Mouse (Mus musculus) testis, postnatal 14 days (tissue): ENCODE measurements around the gene Taf13.

Source experiments
- DNase-seq: peaks from one replicate; pipeline ENCODE4 v3.0.0; 2021; ENCODE audit warnings: low spot score

Taf13 gene

GRCm38 (mm10) chr3:108574018-108574417 lies 2.5 kb downstream of the Taf13 start:
- DNase-seq = no peak

DNA sequence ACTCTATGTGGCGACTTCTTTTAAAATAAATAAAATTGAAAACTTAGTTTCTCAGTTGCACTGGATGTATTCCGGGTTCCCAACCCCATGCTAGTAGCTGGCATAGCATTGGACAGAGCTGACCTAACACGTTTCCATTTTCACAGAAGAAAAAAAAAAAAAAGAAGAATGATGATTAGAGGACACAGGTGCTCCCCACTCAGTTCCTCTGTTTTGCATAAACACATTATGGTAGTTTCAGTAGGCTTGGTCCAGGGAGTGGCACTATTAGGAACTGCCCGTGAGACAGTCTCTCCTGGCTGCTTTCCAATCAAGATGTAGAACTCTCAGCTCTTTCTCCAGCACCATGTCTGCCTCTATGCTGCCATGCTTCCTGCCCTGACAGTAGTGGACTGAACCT lies 13.1 kb downstream of the Taf13 start:
- DNase-seq = no peak

GRCm38 (mm10) chr3:108588446-108588845 lies 16.9 kb downstream of the Taf13 start:
- DNase-seq = no peak

GRCm38 (mm10) chr3:108590786-108591529 lies 19.5 kb downstream of the Taf13 start, which contains the start of gene Wdr47:
TSS of gene Wdr47 (plus strand) at chr3:108591279.
- peak; percentile 97 for DNase-seq

GRCm38 (mm10) chr3:108591530-108592522 lies 20.3 kb downstream of the Taf13 start:
- no peak for DNase-seq

- no peak for DNase-seq
Observed at GRCm38 (mm10) chr3:108608906-108609305, 37.4 kb downstream of the Taf13 start.
